Mouse (Mus musculus): ENCODE measurements around the gene Tex261. TPM values are rescaled to one million over a fixed set of nuclear protein-coding genes. Genes with fewer than 3 reads are reported as not detected.

Gene Tex261
- polyA plus RNA-seq, 1 experiment: 134 TPM

GRCm38 (mm10) chr6:83762344-83762743 is 13.3 kb downstream of the Tex261 start, which contains the start of gene Ankrd53:
Gene Ankrd53 (plus strand): TSS chr6:83762644.
- DNase-seq (ENCODE audit: low read depth): no peak

GRCm38 (mm10) chr6:83756051-83756450 is 19.6 kb downstream of the Tex261 start:
- DNase-seq (ENCODE audit: low read depth): no peak

DNA sequence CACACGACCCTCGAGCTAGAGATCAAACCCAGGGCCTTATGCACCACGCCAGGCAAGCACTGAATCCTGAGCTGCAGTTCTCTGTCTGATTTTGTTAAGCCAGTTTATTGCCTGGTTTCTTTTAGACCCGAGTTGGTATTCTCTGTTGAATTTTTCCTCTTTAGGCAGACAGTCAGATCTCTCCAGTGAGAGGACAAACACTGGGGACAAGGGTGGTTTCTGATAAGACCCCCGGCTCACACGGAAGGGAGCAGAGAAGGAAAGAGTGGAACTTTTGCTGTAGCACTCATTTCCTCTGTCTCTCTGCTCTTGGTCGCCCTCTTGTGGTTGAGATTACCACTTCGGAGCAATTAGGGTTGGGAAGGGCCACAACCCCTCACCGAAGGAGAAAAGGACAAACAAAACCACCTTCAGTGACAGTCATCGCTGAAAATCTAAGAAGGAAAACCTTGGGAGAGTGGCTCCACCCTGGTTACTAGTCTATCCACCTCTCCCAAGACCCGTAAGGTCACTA is 25.4 kb downstream of the Tex261 start:
- DNase-seq (ENCODE audit: low read depth): no peak

DNA sequence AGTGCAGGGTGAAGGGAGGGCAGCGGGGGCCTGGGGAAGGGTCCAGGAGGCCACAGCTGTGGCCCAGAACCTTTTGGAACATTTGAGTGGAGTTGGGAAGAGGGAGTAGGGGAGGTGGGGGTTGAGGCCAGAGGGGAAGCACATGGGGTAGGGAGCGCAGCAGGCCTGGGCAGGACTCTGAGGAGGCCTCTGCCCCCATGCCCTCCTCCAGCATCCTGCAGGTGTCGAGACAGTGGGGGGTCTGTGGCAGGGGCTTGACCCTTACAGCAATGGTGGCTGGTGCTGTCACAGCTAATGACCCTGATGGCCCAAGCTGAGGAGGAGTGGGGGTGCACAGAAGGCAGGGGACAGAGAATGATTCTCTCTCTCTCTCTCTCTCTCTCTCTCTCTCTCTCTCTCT is 26.3 kb downstream of the Tex261 start:
- no peak for DNase-seq (ENCODE audit: low read depth)

DNA sequence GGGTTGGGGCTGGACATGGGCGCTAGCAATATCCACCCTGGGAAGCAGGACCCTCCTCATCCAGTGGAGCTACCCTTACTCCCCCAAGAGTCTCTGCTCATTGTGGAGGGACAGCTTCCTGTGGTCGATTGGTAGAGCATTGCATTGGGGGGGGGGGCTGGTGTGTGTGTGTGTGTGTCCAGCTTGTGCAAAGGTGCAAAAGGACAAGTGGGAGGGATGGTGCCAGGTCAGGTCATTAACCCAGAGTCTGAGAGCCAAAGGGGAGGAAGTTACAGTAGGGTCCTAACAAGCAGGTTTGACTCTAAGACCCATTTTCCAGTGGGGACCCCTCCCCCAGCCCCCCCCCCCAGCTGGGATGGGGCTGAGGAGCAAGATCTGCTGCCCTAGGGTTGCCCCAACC is 30.1 kb downstream of the Tex261 start:
- no peak for DNase-seq (ENCODE audit: low read depth)

DNA sequence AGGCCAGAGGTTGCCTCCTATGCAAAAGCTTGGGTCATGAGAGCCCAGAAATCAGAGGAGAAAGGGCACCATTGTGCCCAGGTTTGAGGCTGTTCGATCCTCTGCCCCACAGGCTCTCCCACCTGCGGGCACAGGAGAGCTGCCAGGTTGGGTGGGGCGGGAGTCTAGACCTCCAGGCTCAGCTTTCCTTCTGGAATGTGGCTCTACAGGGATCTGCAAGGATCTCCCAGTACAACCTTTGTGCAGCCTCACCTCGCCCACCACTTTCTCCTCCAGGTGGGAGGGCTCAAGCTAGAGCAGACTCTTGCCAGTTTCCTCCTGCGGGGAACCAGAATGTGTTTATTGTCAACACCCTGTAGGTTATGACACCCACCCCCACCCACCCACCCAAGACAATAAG is 31.1 kb downstream of the Tex261 start:
- DNase-seq (ENCODE audit: low read depth): no peak

- no peak for DNase-seq (ENCODE audit: low read depth)
Measured at GRCm38 (mm10) chr6:83744126-83744525, 31.5 kb downstream of the Tex261 start.

GRCm38 (mm10) chr6:83743212-83743611 is 32.4 kb downstream of the Tex261 start:
- no peak for DNase-seq (ENCODE audit: low read depth)

GRCm38 (mm10) chr6:83742761-83743160 is 32.9 kb downstream of the Tex261 start, which contains the start of gene Atp6v1b1:
Gene Atp6v1b1 (plus strand): TSS chr6:83742990.
- DNase-seq (ENCODE audit: low read depth): no peak

GRCm38 (mm10) chr6:83738596-83738995 is 37.0 kb downstream of the Tex261 start:
- DNase-seq (ENCODE audit: low read depth): no peak

DNA sequence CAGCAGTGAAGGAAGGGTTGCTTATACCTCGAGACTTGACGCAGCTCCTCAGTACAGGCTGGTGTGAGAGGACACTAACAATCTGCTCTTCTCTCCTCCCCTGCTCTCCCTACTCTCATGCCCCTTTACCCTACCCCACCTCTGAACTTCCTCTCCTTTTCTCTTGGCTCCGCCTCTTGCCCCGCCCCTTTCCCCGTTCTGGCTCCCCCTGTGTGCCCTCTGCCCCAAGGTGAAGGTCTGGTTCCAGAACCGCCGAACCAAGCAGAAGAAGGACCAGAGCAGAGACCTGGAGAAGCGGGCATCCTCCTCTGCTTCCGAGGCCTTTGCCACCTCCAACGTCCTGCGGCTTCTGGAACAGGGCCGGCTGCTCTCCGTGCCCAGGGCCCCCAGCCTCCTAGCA is 38.3 kb downstream of the Tex261 start:
- DNase-seq (ENCODE audit: low read depth): no peak

- DNase-seq (ENCODE audit: low read depth): no peak
Measured at GRCm38 (mm10) chr6:83731128-83731527, 44.5 kb downstream of the Tex261 start.

DNA sequence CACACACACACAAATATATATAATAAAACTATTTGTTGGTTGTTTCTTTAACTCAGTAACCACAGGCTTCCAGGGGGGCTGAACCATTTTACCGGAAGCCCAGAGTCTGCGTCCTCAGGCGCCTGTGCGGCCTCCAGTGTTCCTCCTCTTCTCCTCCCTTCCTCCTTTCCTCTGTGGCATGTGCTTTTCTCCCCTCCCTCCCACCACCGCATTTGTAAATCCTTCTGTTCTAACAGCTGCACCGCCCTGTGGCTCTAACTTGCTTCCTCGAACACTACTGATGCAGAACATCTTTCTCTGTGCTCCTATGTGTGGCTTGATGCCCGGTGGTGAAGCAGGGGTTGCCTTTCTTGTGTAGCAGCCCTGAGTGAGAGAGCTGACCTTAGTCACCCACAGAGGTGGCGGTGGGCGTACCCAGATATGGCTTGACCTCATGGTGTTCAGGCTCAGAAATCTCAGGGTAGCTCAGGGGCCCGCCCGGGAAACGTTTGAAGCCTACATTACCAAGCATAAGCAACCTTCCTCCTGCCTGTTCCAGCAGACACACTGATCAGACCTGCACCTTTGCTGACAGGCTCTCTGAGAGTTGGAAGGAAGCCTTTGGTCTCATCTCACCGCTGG is 46.2 kb downstream of the Tex261 start:
- DNase-seq (ENCODE audit: low read depth): no peak

GRCm38 (mm10) chr6:83728488-83728887 is 47.1 kb downstream of the Tex261 start:
- no peak for DNase-seq (ENCODE audit: low read depth)

DNA sequence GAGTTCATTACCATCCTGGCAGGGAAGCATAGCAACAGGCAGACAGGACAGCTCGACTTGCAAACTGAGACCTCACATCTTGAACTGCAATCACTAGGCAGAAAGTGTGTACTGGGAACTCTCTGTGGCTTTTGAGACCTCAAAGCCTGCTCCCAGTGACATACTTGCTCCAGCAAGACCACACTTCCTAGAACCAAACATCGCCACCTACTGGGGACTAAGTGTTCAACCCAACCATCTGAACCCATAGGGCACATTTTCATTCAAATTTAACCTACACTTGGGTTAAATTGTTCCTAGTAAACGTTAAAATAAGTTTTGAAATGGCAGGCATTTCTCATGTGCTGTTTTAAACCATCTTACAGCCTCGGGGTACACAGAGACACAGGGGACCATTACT is 48.4 kb downstream of the Tex261 start:
- DNase-seq (ENCODE audit: low read depth): no peak

DNA sequence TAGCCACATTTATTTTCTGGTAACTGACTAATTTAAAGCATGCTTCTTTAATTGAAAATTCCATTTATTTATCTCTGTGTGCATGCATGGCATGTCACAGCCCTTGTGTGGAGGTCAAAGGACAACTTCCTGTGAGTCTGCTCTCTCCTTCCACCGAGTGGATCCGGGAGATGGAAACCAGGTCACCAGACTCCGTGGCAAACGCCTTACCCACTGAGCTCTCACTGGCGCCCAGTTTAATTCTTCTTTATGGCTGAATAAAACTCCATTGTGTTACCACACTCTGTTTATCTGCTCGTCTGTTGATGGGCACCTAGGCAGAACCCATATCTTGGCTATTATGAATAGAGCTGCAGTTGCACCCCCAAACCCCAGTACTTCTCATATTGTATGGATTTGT is 53.1 kb downstream of the Tex261 start:
- DNase-seq (ENCODE audit: low read depth): no peak

Other genes with a start within 250 kb of the Tex261 start
- 1,397 and 1,448 TPM in 2 replicates for gene Actg2, start 239.5 kb downstream of the Tex261 start, polyA plus RNA-seq (2012; rRNA removed)
- gene Stambp, start 203.1 kb downstream of the Tex261 start, polyA plus RNA-seq (2012; rRNA removed): 22.6 and 22.9 TPM in 2 replicates
- not detected in 2 replicates for gene Clec4f, start 119.6 kb downstream of the Tex261 start, polyA plus RNA-seq (2012; rRNA removed)
- 0.28 TPM in 1 of 2 replicates, not detected in the other for gene Cd207, start 98.0 kb downstream of the Tex261 start, polyA plus RNA-seq (2012; rRNA removed)
- not detected in 2 replicates for gene Vax2, start 64.5 kb downstream of the Tex261 start, polyA plus RNA-seq (2012; rRNA removed)
- 8.9 and 10.4 TPM in 2 replicates for gene Atp6v1b1, start 32.8 kb downstream of the Tex261 start, polyA plus RNA-seq (2012; rRNA removed)
- 0.45 and 0.47 TPM in 2 replicates for gene Ankrd53, start 13.2 kb downstream of the Tex261 start, polyA plus RNA-seq (2012; rRNA removed)
- 32.1 and 36.4 TPM in 2 replicates for gene Nagk, start 19.2 kb upstream of the Tex261 start, polyA plus RNA-seq (2012; rRNA removed)
- gene Paip2b, start 55.9 kb upstream of the Tex261 start, polyA plus RNA-seq (2012; rRNA removed): 15.8 and 16.7 TPM in 2 replicates
- gene Zfp638, start 91.3 kb upstream of the Tex261 start, polyA plus RNA-seq (2012; rRNA removed): 11.8 and 13.2 TPM in 2 replicates
- gene Dysf, start 232.8 kb upstream of the Tex261 start, polyA plus RNA-seq (2012; rRNA removed): 42.4 and 55.4 TPM in 2 replicates

All from gonadal fat pad, adult 2 months (tissue).